Mouse (Mus musculus) adrenal gland, adult (tissue): ENCODE results near the gene Cys1.
"Not testable (repeated sequence)": the region's sequence is repeated elsewhere in the genome, so short reads cannot be mapped to it uniquely, and the experiment has no call there.

Experiments
- DNase-seq, 2 experiments: peaks; one replicate each; pipeline ENCODE4 v3.0.0; 2022 to 2023; ENCODE audit warnings: low spot score in 1 of 2; ENCODE audit not compliant: inconsistent age in 2 of 2

Gene Cys1

DNA sequence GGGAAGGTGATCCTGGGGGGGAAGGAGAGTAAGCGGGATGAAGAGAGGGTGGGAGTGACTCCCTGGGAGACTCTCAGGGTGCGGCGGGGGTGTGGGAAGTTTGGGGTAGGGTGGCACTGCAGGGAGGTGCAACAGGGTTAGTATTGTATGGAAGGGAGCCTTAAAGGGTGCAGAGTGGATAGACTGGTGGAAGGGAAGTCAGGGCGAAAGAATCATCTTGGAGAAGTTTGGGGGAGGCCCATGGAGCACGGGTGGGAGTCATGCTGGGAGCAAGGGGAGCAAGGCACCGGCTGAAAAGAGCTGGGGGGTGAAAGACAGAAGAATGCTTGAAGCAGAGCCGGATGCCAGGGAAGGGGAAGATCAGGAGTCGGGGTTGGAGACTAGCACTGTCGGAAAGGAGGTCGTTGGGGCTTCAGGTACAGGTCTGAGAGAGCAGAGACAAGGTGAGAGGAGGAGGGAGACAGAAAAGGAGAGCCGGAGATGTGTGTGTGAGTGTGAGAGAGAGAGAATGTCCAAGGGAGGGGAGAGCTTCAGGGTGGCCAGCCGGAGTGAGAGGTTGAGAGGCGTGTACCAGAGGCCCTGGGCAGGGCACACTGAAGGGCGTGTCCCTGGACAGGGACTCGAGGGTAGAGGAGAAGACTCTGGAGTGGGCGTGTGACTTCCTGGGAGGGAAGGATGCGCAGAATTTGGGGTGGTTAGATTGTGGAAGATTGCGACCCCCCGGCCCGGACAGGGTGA is at the start of gene Cys1:
TSS of gene Cys1 (minus strand) at position 528 of the 738 bp plus-strand sequence.
- DNase-seq = peak; percentile 47 to 50

DNA sequence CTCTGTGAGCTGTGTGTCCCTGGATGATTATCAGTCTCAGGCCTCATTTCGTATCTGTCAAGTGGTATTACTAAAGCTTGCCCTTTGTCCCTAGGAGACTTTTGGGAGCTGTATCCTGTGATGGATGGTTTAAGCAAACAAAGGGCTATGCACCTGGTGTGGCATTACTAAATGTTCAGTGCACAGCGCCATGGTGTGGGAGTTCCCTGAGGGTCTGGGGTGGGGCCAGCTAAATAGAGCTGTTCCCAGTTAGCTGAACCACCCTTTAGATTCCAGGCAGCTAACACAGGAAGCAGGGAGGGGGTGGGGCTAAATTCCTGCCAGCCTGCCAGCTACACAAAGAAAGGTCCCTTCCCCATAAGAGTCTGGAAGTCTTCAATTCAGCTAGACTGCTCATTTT is 42.8 kb upstream of the Cys1 start:
- DNase-seq = no peak

DNA sequence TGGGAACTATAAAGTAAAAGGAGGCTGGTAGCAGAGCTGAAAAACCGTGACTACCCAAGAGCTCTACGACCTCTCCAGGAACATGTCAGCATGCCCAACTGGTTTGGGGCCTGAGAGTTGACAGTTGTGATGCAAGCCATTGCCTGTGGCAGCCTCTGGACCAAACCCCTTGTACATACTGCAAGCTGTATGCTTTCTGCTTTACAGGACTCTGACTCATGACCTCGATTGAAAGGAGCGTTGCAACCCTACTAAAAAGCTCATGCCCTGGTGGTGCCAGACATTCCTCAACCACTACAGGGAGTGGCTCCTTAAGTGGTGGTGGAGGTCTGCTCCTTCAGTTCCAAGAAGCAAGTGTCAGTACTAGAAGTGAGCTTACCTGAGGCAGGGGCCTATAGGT is 42.2 kb upstream of the Cys1 start:
- no peak for DNase-seq

DNA sequence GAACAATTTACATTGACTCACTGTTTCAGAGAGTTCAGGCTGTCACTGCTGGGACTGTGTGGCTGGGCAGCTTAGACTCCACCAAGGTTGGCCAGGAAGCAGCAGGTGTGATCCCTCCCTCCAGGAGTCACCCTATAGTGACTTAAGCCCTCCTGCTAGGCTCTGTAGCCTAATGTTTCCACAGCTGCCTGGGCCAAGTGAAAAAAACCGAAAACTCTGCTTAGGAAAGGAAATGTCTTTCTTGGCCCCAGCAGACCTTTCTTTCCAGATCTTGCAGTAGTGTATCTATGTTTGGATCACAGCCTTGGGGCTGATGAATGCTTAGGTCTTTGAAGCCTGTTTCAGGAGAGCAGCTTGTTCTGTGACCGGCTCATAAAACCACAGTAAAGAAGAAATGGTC is 41.8 kb upstream of the Cys1 start:
- DNase-seq = no peak

DNA sequence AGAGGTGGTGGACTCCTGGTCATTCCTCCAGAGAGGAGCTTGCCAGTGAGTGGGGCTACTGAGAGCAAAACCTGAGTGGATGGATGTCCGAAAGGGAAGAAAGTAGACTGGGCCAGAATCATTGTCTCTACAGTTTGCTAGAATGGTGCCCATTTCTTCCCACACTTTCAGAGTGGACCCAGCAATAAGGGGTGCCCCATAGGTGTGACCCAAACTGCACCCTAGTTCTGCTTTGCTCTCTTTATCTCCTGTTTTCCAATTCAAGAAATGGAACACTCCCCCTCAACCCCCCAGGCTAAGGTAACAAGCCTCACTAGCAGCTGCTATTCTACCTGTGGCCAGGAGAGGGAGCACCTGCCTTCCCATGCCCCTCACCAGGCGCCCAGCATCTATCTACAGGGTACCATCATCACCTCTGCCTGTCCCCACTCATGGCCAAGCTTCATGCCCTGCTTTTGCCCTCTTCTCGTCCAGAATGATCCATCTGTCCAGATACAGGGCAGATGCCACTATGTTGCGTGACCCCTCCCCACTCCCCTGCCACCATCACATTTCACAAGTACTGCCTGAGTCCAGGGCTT is 35.2 kb upstream of the Cys1 start:
- DNase-seq = peak; percentile 55 to 83

DNA sequence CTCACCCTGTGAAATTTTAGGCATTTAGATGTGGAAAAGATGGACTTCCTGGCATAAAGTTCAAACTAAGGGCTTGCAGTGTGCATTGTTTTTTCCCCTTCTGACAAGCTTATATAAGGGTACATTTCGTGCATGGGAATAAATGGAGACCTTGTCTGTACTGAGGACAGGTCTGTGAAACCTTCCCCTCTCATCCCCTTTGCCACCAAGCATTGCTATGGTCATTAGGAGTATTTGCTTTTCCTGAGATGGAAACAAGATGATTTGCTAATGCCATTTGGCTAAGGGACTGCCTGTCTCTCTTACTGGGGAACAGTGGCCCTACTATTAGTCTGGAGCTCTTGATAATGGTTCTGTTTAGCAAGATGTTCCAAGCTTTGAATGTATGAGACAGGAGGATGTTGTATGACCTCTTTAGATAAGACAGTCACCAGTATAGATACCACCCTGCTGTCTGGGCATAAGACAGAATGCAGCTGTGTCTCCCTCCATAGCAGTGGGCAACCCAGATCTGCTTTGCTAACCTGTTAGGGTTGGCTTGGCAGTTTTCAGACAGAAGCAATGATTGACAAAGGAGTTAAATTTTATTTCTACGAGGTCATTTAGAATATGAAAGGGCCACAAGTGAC is 33.8 kb upstream of the Cys1 start:
- DNase-seq = no peak

DNA sequence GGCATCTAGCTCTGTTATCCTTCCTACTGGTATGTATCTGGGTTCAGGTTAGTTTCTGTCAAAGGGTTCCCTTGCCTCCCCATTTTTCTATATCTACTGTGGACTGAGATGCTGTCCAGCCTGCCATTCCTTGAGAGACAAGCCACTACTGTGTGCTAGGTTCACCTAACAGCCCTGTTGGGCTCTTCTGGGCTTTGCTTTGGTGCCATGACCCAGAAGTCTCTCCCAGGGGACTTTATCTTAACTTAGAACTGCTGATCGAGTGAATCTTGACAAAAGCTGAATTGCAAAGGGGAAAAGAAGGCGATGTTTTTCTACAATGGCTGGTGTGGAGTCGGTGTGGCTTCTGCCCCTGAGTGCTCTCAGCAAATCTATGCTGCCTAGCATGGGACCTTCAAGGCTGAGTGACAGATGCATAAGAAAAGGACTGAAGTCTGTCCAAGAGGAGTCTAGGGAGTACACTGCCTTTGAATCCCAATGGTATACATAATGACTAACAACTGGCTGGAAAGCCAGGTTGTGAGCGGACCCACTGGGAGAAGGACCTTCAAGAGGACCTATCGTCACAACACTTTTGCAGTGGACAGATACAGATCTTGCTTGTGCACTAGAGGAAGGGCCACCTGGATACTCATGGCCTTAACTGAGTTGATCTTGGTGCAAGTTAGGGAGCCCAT is 33.1 kb upstream of the Cys1 start:
- no peak for DNase-seq

DNA sequence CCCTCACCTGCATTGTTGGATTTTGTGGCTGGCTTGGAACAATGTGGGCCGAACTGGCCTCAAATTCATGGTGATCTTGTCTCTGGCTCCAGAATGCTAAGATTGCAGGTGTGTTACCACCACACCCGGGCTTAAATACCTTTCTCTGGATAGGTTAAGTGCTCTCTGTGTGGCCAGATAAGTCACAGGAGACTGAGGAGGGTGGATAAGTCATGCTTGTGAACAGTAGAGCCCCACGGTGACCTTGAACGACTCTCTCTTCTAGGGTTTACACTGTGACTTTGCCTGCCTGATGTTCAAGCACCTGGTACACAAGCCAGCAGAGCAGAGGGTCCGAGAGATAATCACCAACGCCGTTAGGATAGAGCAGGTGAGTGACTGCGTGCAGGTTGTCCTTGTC is 30.8 kb upstream of the Cys1 start:
- DNase-seq = no peak

DNA sequence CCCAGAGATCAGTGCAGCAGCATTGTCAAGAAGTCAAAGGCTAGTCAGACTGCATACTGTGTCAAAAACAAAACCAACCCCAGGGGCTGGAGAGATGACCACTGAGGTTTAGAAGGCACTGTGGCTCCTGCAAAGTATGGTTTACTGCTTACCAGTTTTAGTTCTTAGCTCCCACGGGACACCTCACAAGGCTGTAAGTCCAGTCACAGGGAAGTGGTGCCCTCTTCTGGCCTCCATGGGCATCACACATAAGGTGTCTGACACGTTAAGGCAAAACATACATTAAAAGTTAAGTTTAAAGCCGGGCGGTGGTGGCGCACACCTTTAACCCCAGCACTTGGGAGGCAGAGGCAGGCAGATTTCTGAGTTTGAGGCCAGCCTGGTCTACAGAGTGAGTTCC is 29.1 kb upstream of the Cys1 start:
- DNase-seq = peak in 1 of 2 experiments; percentile 66

DNA sequence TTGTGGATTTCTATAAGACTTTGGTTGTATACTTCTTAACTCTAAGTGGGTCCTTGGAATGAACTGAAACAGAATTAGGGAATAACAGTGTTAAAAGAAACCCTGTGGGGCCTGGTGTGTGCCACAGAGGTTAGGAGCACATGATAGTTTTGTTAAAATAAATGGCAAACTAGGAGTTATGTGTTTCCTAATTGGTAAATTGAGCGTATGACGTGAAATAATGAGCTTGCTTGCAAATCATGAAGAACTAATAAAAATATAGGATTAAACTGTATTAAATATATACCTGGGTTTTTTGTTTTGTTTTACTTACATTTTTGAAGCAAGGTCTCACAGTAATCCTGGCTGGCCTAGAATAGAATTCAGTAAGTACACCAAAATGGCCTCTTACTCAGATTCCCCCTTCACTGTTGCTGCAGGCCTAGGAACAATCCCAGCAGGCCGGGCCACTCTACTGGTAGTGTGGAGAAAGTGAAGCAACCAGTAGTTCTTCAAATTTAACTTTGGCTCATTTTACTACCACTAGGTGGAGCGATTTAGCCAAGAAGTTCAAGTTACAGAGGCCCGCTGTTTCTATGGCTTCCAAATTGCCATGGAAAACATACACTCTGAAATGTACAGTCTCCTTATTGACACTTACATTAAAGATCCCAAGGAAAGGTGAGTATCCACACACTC is 28.4 kb upstream of the Cys1 start:
- peak; percentile 48 to 91 for DNase-seq

DNA sequence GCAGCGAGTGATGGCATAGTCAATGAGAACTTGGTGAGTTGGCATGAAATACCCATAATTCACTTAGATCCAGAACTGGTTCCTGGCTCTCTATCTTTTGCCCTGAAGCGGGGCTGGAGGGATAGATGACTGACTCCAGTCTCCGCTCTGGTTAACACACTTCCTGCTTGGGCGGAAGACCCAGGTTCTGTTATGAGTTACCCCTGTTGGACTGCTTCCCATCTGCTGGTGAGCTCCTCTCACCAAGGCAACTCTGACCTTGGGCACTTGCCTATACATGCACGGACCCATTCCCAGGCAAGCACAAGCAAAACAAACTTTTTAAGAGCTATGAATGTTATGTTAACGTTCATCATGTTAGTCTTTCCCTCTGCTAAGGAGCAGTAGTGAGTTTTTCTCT is 27.8 kb upstream of the Cys1 start:
- peak; percentile 41 to 72 for DNase-seq

DNA sequence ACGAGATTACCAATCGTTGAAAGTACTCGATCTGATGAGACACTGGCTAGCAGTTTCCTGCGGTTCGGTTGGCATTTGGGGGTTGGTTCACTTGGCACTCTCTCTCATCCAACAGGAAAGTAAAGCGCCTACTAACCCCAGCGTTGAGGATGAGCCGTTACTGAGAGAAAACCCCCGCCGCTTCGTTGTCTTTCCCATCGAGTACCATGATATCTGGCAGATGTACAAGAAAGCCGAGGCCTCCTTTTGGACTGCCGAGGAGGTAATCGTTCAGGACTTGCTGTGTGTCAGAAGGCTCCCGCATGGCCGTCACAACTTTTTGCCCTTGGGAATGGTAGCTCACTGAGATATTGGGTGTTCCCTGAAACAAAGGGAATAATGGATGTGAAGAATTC is 27.2 kb upstream of the Cys1 start:
- peak in 1 of 2 experiments; percentile 71 for DNase-seq

DNA sequence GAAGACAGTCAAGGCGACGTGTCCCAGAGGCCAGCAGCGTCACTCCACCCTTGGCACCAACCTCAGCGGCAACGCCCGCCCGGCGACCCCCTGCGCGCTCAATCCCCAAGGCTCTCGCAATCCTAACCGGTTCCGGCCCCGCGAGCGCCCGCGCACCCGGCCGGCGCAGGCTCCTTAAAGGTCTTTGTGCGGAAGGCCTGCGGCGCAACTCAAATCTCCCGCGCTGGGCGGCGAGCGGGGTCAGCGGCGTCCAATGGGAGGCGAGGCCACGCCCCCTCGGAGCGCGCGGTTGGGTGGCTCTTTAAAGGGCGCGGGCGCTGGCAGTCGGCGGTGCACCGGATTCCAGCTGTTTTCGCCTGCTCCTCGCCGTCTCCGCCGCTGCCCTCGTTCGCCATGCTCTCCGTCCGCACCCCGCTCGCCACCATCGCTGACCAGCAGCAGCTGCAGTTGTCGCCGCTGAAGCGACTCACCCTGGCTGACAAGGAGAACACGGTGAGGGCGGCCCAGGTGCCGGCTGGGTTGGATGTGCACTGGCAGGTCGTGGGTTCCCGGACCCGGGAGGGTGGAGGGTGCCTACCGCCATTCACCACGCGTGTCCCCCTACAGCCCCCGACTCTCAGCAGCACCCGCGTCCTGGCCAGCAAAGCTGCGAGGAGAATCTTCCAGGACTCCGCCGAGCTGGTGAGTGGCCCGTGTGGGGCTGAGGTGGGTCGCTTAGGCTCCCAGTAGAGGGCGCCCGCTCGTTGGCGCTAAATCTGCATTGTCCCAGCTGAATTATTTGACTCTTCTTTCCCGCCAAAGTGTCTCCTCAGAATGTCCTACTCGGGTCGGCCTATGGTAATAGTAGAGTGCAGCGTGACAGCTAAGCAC is 26.6 kb upstream of the Cys1 start, which contains the start of gene Rrm2:
TSS of gene Rrm2 (plus strand) at position 288 of the 870 bp plus-strand sequence.
- peak; percentile 95 to 97 for DNase-seq

DNA sequence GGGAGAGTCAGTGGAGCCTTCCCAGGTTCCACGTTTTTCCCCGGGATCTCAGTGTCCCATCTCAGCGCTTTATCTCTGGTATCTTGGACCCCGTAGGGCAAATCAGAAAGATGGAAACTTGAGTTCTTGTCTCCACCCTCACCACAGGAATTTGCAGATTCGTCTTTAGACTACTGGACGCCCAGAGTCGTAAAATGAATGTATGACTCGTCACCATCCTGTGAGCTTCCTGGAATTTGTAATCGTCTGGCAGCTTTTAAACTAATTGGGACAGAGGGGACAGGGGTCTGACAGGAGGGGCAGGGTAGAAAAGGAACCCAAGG is 25.8 kb upstream of the Cys1 start:
- DNase-seq = no peak

DNA sequence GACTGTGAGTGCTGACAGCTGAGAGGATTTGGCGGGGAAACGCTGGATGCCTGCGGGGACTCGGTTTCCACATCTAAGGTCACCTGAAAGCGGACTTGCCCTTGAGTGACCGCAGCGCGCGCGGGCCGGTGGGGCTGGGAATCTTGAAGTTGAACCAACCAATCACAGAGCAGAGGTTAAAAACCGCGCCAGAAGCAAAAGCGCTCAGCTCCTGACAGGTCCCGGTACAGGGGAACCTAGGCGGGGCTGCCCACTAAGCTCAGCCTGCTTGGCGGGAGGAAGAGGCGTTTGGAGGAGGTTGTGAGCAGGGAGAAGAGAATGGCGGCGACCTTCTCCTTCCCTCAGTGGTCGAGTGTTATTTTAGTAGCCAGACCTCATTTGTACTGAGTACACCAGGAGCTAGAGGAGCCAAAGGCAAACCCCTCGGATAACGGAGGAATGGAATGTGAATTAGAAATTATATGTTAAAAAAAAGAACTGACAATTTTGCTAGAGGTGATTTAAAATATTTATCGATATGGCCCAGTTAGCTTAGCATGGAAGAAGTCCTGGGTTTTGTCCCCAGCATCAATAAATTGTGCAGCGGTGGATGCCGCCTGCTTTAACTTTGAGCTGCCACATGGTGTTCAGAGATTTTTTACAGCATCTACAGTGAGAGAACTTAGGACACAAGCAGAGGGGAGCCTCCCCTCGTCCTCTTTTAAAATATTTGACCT is 25.3 kb upstream of the Cys1 start:
- peak; percentile 46 to 60 for DNase-seq

DNA sequence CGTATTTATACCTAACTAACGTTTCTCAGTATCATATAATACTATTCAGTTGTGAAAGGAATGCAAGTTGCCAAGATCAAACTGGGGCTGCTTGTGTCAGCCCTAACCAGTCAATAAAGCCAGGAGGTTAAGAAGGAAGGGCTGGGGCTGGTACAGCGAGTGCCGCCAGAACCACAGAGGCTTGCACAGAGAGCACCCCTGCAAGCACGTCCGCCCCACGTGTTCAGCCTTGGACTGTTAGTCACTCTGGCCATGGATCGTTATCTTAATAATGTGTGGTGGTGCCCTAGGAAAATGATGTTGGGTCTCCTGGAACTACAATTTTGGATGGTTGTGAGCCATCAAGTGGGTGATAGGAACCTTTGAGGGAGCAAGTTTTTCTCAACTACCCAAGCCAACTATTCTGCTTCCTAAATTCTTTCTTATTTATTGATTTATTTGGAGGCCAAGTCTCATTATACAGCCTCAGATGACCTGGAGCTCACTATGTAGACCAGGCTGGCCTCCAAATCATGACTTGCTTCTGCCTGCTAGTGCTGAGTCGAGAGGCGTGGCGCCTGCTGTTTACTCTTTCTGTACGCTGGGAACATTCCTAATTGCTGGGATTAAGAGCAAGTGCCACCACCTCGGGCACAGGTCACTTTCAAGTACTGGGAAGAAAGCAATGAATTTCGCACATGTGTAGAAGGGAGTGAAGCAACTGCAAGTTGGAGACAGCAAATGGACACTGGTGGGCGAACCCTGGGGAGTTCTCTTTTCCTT is 24.1 kb upstream of the Cys1 start:
- peak; percentile 81 to 86 for DNase-seq

DNA sequence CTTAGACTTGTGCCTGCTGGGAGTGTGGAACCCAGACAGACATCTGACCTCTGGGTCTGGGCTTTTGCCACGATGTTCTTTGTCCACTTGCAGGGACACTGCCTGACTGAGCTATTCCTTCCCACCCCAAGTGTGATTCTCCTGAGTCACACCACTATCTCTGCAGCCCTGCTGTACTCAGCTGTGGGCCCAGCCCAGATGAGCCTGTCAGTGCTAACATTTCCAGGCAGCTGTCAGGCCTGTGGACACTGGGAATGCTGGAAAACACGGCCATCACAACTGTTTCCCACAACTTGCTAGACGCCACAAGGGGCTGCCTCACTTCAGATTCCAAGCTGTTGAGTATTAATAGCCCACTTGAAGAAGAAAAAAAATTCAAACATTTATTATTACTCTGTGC is 21.4 kb upstream of the Cys1 start:
- no peak for DNase-seq

DNA sequence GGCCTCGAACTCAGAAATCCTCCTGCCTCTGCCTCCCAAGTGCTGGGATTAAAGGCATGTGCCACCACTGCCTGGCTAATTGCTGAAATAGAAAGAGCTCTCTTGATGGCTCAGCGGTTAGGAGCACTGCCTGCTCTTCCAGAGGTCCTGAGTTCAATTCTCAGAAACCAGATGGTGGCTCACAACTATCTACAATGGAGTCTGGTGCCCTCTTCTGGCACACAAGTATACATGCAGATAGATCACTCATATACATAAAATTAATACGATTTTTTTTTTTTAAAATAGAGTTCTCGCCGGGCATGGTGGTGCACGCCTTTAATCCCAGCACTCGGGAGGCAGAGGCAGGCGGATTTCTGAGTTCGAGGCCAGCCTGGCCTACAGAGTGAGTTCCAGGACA is 20.0 kb upstream of the Cys1 start:
- not testable (repeated sequence) for DNase-seq

DNA sequence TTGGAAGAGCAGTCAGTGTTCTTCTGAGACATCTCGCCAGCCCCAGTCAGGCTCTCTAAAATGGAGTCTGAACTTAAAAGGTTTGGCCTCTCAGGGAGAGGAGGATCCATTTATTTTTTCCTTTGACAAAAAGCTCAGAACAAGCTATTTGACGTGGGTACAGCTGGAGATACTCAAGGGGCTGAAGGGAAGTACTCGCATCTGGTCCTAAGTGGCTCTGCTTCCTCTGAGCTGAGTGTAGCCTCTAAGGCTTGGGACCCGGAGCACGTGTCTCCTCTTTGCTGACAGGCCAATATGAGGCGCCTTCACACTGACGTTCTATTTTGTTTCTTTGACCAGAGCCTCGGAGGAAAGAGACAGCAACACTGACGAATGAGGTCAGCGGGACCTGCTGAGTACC is 18.0 kb upstream of the Cys1 start:
- DNase-seq = no peak
